In genomic region chr4:46684160-46684559, GRCm38 (mm10) we compare ENCODE assay signal across 10 mouse cellular contexts. TPM values are rescaled to one million over a fixed set of nuclear protein-coding genes. Genes with fewer than 3 reads are reported as not detected.
DNase-seq lines count a peak whose midpoint lies in the region; ATAC-seq and TF ChIP-seq lines count a peak whose summit lies in the region.
"Had no signal": no experiment of that assay in that cellular context is flagged by ENCODE, and none has a peak within 500 bp of the region (broad histone marks: within the 10 kb centered on the region; RNA-seq: fewer than 3 reads in every experiment).

No protein-coding gene starts in this region.

- no peak overlapping the region for H3K9ac ChIP-seq in hindbrain, postnatal 0 days (replicated peaks; ENCODE audit: low read length)
- H3K9ac ChIP-seq in hindbrain, embryonic 12.5 days, result no peak overlapping the region
- H3K9ac ChIP-seq in forebrain, embryonic 12.5 days, result no peak overlapping the region
- H3K9ac ChIP-seq: heart, embryonic 15.5 days; liver, embryonic 13.5 days had no signal

- peak; percentile 89 for ATAC-seq in hindbrain, postnatal 0 days
- no peak for ATAC-seq in hindbrain, embryonic 12.5 days (ENCODE audit: low FRiP score)
- ATAC-seq in cerebellum, adult (ENCODE audit: insufficient number of reproducible peaks, low FRiP score, low TSS enrichment), result peak; percentile 62
- no peak for ATAC-seq in forebrain, embryonic 12.5 days (ENCODE audit: low FRiP score)

- TF ChIP-seq CTCF in hindbrain, postnatal 0 days (IDR thresholded peaks at IDR 0.05; ENCODE audit: low read depth), result no peak
- no peak for TF ChIP-seq CTCF in left cerebral cortex, adult 2 months (IDR thresholded peaks at IDR 0.05)

- no peaks in the 10 kb centered on the region for H3K4me1 ChIP-seq in hindbrain, postnatal 0 days (ENCODE audit: insufficient read depth, low read length)
- H3K4me1 ChIP-seq in hindbrain, embryonic 12.5 days, result no peaks in the 10 kb centered on the region
- H3K4me1 ChIP-seq in forebrain, embryonic 12.5 days, result no peaks in the 10 kb centered on the region
- H3K4me1 ChIP-seq: heart, embryonic 15.5 days; liver, embryonic 13.5 days had no signal

- H3K27me3 ChIP-seq in hindbrain, postnatal 0 days (ENCODE audit: insufficient read depth, low read length), result no peaks in the 10 kb centered on the region
- peaks cover 4% of the 10 kb centered on the region; the same call in 1 of the 2 replicates for H3K27me3 ChIP-seq in hindbrain, embryonic 12.5 days
- H3K27me3 ChIP-seq in forebrain, embryonic 12.5 days, result peaks cover 2% of the 10 kb centered on the region; the same call in 1 of the 2 replicates
- H3K27me3 ChIP-seq: liver, embryonic 13.5 days had no signal

- intact Hi-C loops in left cerebral cortex, adult 2 months (cut with DNase I), result no loop called here

- H3K36me3 ChIP-seq in hindbrain, postnatal 0 days (ENCODE audit: insufficient read depth, low read length), result peaks cover 12% of the 10 kb centered on the region; the same call in 1 of the 2 replicates
- no peaks in the 10 kb centered on the region for H3K36me3 ChIP-seq in hindbrain, embryonic 12.5 days
- no peaks in the 10 kb centered on the region for H3K36me3 ChIP-seq in forebrain, embryonic 12.5 days (replicated peaks)
- H3K36me3 ChIP-seq: heart, embryonic 15.5 days; liver, embryonic 13.5 days had no signal

- DNase-seq in hindbrain, postnatal 0 days (ENCODE audit: low spot score), result peak; percentile 58
- DNase-seq in cerebellum, postnatal 25 days, result peak; percentile 75 to 78
- DNase-seq in left cerebral cortex, adult 2 months (ENCODE audit: extremely low spot score in 1 of 2, low spot score in 2 of 2), result peak; percentile 66 to 83
- DNase-seq in embryo, embryonic 10.5 days (ENCODE audit: low spot score), result no peak
- DNase-seq in spleen, postnatal 4 days (ENCODE audit: low spot score in 2 of 2), result no peak
- DNase-seq: liver, embryonic 13.5 days had no signal

- no peak overlapping the region for H3K4me3 ChIP-seq in hindbrain, postnatal 0 days (ENCODE audit: low read length)
- no peak overlapping the region for H3K4me3 ChIP-seq in hindbrain, embryonic 12.5 days
- no peak overlapping the region for H3K4me3 ChIP-seq in left cerebral cortex, adult 2 months
- H3K4me3 ChIP-seq in forebrain, embryonic 12.5 days (replicated peaks), result no peak overlapping the region
- H3K4me3 ChIP-seq: heart, embryonic 15.5 days; liver, embryonic 13.5 days had no signal

- WGBS in hindbrain, postnatal 0 days, result 27% methylated on average over 6 of the region's 6 CpGs
- WGBS in hindbrain, embryonic 12.5 days, result 63% methylated on average over 6 of the region's 6 CpGs
- 76% methylated on average over 6 of the region's 6 CpGs for WGBS in forebrain, embryonic 12.5 days

- no peak overlapping the region for H3K4me2 ChIP-seq in hindbrain, postnatal 0 days (ENCODE audit: low read depth, low read length)
- no peak overlapping the region for H3K4me2 ChIP-seq in hindbrain, embryonic 12.5 days (replicated peaks)
- no peak overlapping the region for H3K4me2 ChIP-seq in forebrain, embryonic 12.5 days
- H3K4me2 ChIP-seq: heart, embryonic 15.5 days; liver, embryonic 13.5 days had no signal

- H3K27ac ChIP-seq in hindbrain, postnatal 0 days, result 0 out of 2 replicates have a peak overlapping the region, but pooled peaks have one; percentile 7
- no peak overlapping the region for H3K27ac ChIP-seq in hindbrain, embryonic 12.5 days
- peak overlapping the region; percentile 74 for H3K27ac ChIP-seq in left cerebral cortex, adult 2 months
- H3K27ac ChIP-seq in forebrain, embryonic 12.5 days, result no peak overlapping the region
- H3K27ac ChIP-seq: heart, embryonic 15.5 days; liver, embryonic 13.5 days had no signal

- no peaks in the 10 kb centered on the region for H3K9me3 ChIP-seq in hindbrain, postnatal 0 days (ENCODE audit: low read length)
- no peaks in the 10 kb centered on the region for H3K9me3 ChIP-seq in hindbrain, embryonic 12.5 days (replicated peaks)
- H3K9me3 ChIP-seq in forebrain, embryonic 12.5 days, result no peaks in the 10 kb centered on the region
- H3K9me3 ChIP-seq: heart, embryonic 15.5 days; liver, embryonic 13.5 days had no signal

RNA-seq across cellular contexts. Expression of gene Tbc1d2, which starts 34.2 kb away (rescaled TPM):
- 2.3 and 3.2 TPM in 2 replicates for total RNA-seq in hindbrain, postnatal 0 days (2014; rRNA removed)
- 1.0 and 1.5 TPM in 2 replicates for polyA plus RNA-seq in hindbrain, postnatal 0 days (2015; fragmentation: Nextera tagmentation; extraction: Ambion mirVana)
- polyA plus RNA-seq in hindbrain, embryonic 12.5 days (2016; fragmentation: Nextera tagmentation; extraction: Ambion mirVana), result 1.4 and 1.5 TPM in 2 replicates
- 1 to 10 TPM; 3.4 to 4.8 TPM for total RNA-seq in left cerebral cortex, adult 2 months (2021)
- polyA plus RNA-seq in forebrain, embryonic 12.5 days (2016; fragmentation: Nextera tagmentation; extraction: Ambion mirVana), result 0.83 and 0.98 TPM in 2 replicates

Comparison
In these comparisons a context has a peak if more than half of its experiments do, and no peak if none do; other contexts are left out.
1. ATAC-seq: peak in hindbrain, postnatal 0 days (single experiment) and cerebellum, adult (single experiment); none in hindbrain, embryonic 12.5 days (single experiment) and forebrain, embryonic 12.5 days (single experiment).
2. H3K27ac ChIP-seq: peak in hindbrain, postnatal 0 days (single experiment) and left cerebral cortex, adult 2 months (single experiment); none in hindbrain, embryonic 12.5 days (single experiment) and forebrain, embryonic 12.5 days (single experiment).
3. DNase-seq: peak in hindbrain, postnatal 0 days (single experiment), cerebellum, postnatal 25 days (2 of 2) and left cerebral cortex, adult 2 months (2 of 2); none in embryo, embryonic 10.5 days (single experiment) and spleen, postnatal 4 days (0 of 2).